Mouse (Mus musculus) lung, postnatal 0 days (tissue): ENCODE data around the gene Sema4g. TPM values are rescaled to one million over a fixed set of nuclear protein-coding genes. Genes with fewer than 3 reads are reported as not detected.

Experiments used
- ATAC-seq: fragments of 200-750 bp; cut with Nextera tagmentation; 2 replicates; pipeline ENCODE4 v1.8.0; 2017; ENCODE audit warnings: moderate library complexity
- DNase-seq: peaks from one replicate; pipeline ENCODE4 v3.0.0-alpha.2; 2016; ENCODE audit warnings: low spot score
- H3K27ac ChIP-seq: fragments of 300-500 bp; sonication (generic); 2 replicates; pipeline ENCODE4 v1.5.1; 2014; ENCODE audit warnings: antibody characterized with exemption, mild to moderate bottlenecking, low read length, mixed read lengths
- H3K27me3 ChIP-seq: fragments of 300-500 bp; sonication (generic); replicated peaks from 2 replicates; pipeline ENCODE4 v1.6.1; 2014; ENCODE audit warnings: low read length, mixed read lengths; ENCODE audit not compliant: insufficient read depth
- H3K36me3 ChIP-seq: fragments of 300-500 bp; sonication (generic); 2 replicates; pipeline ENCODE4 v1.6.1; 2014; ENCODE audit warnings: low read length, mixed read lengths; ENCODE audit not compliant: insufficient read depth
- H3K4me1 ChIP-seq: fragments of 300-500 bp; sonication (generic); 2 replicates; pipeline ENCODE4 v1.6.1; 2014; ENCODE audit warnings: antibody characterized with exemption, low read depth, low read length, mixed read lengths; ENCODE audit not compliant: insufficient read depth
- H3K4me2 ChIP-seq: fragments of 300-500 bp; sonication (generic); replicated peaks from 2 replicates; pipeline ENCODE4 v1.6.1; 2014; ENCODE audit warnings: low read depth, mild to moderate bottlenecking, low read length, moderate library complexity, mixed read lengths
- H3K4me3 ChIP-seq: fragments of 300-500 bp; sonication (generic); 2 replicates; pipeline ENCODE4 v1.5.1; 2014; ENCODE audit warnings: low read depth, low read length
- H3K9ac ChIP-seq: fragments of 300-500 bp; sonication (generic); replicated peaks from 2 replicates; pipeline ENCODE4 v1.6.1; 2014; ENCODE audit warnings: low read depth, mild to moderate bottlenecking
- H3K9me3 ChIP-seq: fragments of 300-500 bp; sonication (generic); 2 replicates; pipeline ENCODE4 v1.6.1; 2016; ENCODE audit warnings: low read length, mixed read lengths
- CTCF ChIP-seq: IDR thresholded peaks from 2 replicates; pipeline ENCODE4 v1.5.1; 2016; ENCODE audit warnings: antibody characterized with exemption, mild to moderate bottlenecking
- EP300 ChIP-seq: IDR thresholded peaks from 2 replicates; pipeline ENCODE4 v1.6.1; 2016; ENCODE audit warnings: antibody characterized with exemption, mild to moderate bottlenecking, control low read depth
- WGBS: fragments of 180-500 bp; shearing (Covaris S2); extraction: QIAGEN DNeasy Blood & Tissue Kit; methylation state at CpG from one replicate; pipeline ENCODE4 v1.1.7; 2014; 5-methylcytosine and 5-hydroxymethylcytosine counted together
- polyA plus RNA-seq: library from polyadenylated mRNA; unstranded; fragments of >200 nt; fragmentation: Nextera tagmentation; extraction: Ambion mirVana; gene quantifications from 2 replicates; pipeline ENCODE4 v1.2.1, GENCODE M21; 2015

Sema4g gene
- polyA plus RNA-seq, 1 experiment from 2014 or later, result 0.47 TPM

DNA sequence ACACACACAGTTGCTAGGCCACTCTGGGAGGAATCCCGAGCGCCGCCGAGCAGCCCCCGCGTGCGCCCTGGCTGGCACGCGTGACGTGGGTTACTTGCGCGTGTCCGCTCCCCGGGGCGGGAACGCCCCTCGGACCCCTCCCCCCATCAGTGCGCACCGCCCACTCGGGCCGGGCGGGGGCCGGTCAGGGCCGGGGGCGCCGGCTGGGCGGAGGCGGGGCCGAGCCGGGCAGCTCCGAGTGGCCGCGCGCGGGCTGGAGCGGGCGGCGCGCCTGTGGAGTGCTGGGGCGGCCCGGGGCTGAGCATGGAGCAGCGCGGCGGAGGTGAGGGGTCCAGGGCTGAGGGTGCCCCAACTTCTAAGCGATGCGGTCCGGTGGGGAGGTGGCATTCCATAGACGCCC, 29.0 kb downstream of the Sema4g start:
- peak; percentile 89 for DNase-seq
- H3K4me1 ChIP-seq, result peaks cover 26% of the 10 kb centered on the region

DNA sequence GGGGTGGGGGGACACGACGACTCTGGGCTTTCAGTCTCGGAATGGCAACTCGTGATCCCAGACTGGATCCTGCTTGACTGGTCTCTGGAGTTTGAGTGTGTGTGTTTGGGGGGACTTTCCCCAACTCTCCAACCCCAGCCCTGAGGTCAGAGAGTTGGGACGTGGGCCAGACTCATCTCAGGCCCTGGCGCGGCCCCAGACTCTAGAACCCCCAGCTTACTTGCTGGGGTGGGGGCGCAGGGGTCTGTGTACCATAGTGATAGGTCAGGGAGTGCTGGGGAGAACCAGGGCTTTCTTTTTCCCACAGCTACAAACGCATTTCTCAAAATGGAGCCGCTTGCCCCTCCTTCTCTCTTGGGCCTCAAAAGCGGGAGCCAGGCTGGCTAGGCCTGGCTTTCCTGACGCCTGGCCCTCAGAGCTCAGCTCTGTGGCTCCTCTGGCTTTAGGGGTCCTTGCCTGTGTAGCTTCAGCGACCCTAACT, 29.5 kb downstream of the Sema4g start:
- Histone ChIP-seq H3K4me3 (peak overlapping the region; percentile 63), H3K36me3 (no peaks in the 10 kb centered on the region; the same call in 1 of the 2 replicates), H3K27ac (peak overlapping the region; percentile 99), H3K9me3 (no peaks in the 10 kb centered on the region), H3K4me1 (peaks cover 26% of the 10 kb centered on the region), H3K27me3 (no peaks in the 10 kb centered on the region), H3K4me2 (peak overlapping the region; percentile 76), H3K9ac (peak overlapping the region; percentile 77)
- 0 out of 2 replicates have a peak, but pooled peaks have one; percentile 4 for ATAC-seq
- no peak for TF ChIP-seq EP300
- no peak for TF ChIP-seq CTCF
- DNase-seq, result peak; percentile 80
- 0% methylated on average over 11 of the region's 13 CpGs for WGBS

More for the DNA sequence above, 29.0 kb downstream of the Sema4g start:
- peak; percentile 70 for ATAC-seq
- Histone ChIP-seq H3K27me3 (no peaks in the 10 kb centered on the region), H3K4me3 (peak overlapping the region; percentile 63), H3K27ac (peak overlapping the region; percentile 99), H3K9me3 (no peaks in the 10 kb centered on the region), H3K4me2 (peak overlapping the region; percentile 76), H3K36me3 (no peaks in the 10 kb centered on the region; the same call in 1 of the 2 replicates), H3K9ac (peak overlapping the region; percentile 77)
- 0% methylated on average over 22 of the region's 48 CpGs for WGBS
- TF ChIP-seq EP300, result no peak
- no peak for TF ChIP-seq CTCF

DNA sequence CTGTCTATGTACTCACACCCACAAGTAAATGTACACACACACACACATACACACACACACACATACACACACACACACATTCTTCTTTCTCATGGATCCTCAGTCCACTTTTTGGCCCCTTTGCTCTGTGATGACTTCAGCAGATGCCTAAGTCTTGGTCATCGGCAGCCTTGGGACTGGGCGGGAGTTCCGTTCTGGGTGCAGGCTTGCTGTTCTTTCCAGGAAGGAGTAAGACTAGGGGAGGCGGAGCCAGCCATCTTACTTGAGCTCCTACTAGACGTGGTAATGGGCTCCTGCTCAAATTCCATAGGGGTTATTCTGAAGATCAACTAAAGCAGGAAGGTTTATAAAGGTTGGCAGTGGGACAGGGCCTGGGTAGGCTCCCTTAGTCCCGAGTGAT, 31.4 kb downstream of the Sema4g start:
- no peak for TF ChIP-seq CTCF
- no peak for TF ChIP-seq EP300
- Histone ChIP-seq H3K27ac (peak overlapping the region; percentile 38; the same call in 1 of the 2 replicates), H3K27me3 (no peaks in the 10 kb centered on the region), H3K4me3 (no peak overlapping the region), H3K4me1 (peaks cover 26% of the 10 kb centered on the region), H3K9me3 (no peaks in the 10 kb centered on the region), H3K4me2 (peak overlapping the region; percentile 31), H3K36me3 (no peaks in the 10 kb centered on the region; the same call in none of the 2 replicates), H3K9ac (0 out of 2 replicates have a peak overlapping the region, but pooled peaks have one; percentile 3)
- no peak for ATAC-seq
- DNase-seq, result peak; percentile 88
- WGBS, result 24% methylated on average over 6 of the region's 6 CpGs

DNA sequence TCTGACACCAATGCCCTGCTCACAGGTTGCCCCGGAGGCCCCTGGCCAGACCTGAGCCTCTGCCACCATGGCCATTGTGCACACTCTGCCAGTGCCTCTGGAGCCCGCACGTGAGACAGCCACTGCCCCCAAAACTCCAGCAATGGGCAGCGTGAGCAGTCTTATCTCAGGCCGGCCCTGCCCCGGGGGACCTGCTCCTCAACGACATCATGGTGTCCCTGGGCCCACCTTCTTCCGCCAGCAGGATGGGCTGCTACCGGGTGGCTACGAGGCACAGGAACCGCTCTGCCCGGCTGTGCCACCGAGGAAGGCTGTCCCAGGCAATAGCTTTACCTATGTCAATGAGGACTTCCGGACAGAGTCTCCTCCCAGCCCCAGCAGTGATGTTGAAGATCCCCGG, 32.5 kb downstream of the Sema4g start:
- Histone ChIP-seq H3K4me2 (0 out of 2 replicates have a peak overlapping the region, but pooled peaks have one; percentile 31), H3K9ac (no peak overlapping the region), H3K4me3 (no peak overlapping the region), H3K36me3 (peaks cover 7% of the 10 kb centered on the region), H3K4me1 (peaks cover 21% of the 10 kb centered on the region), H3K9me3 (no peaks in the 10 kb centered on the region), H3K27ac (no peak overlapping the region), H3K27me3 (no peaks in the 10 kb centered on the region)
- 86% methylated on average over 15 of the region's 15 CpGs for WGBS
- DNase-seq (no peak), ATAC-seq (no peak)
- TF ChIP-seq EP300 (no peak), CTCF (no peak)

DNA sequence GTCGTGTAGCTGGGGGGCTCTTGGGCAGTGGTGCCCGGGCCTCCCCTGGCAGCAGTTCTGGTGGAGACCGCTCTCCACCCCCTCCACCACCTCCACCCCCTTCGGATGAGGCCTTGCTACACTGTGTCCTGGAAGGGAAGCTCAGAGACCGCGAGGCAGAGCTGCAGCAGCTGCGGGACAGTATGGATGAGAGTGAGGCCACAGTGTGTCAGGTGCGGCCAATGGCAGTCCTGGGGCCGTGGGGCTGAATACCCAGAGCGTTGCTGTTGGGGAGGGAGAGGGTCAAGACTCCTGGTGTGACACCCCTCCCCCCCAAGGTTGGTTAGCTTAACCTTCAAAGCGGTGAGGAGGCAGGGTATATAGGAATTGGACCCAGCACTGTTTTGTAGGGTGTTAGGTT, 35.1 kb downstream of the Sema4g start:
- Histone ChIP-seq H3K27ac (no peak overlapping the region), H3K27me3 (no peaks in the 10 kb centered on the region), H3K4me3 (no peak overlapping the region), H3K4me1 (peaks cover 17% of the 10 kb centered on the region), H3K9me3 (no peaks in the 10 kb centered on the region), H3K36me3 (peaks cover 10% of the 10 kb centered on the region), H3K9ac (no peak overlapping the region), H3K4me2 (no peak overlapping the region)
- 82% methylated on average over 11 of the region's 11 CpGs for WGBS
- DNase-seq (no peak), ATAC-seq (no peak)
- TF ChIP-seq CTCF, result no peak
- TF ChIP-seq EP300, result no peak

DNA sequence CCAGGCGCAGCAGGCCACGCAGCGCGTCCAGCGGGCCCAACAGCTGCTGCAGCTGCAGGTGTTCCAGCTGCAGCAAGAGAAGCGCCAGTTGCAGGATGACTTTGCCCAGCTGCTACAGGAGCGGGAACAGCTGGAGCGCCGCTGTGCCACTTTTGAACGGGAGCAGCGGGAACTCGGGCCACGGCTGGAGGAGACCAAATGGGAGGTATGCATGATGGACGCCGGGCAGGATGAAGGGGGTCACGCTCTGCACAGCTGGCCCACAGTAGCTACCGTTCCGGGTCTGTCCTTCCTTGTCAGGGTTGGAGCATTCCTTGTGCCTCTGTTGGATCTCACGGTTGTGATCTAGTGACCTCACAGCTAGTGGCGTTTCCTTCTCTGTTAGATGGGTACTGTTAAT, 35.9 kb downstream of the Sema4g start:
- TF ChIP-seq CTCF (no peak), EP300 (no peak)
- no peak for ATAC-seq
- DNase-seq, result no peak
- peaks cover 10% of the 10 kb centered on the region for H3K36me3 ChIP-seq
- no peak overlapping the region for H3K27ac ChIP-seq
- H3K4me1 ChIP-seq, result peaks cover 13% of the 10 kb centered on the region
- no peaks in the 10 kb centered on the region for H3K9me3 ChIP-seq
- no peak overlapping the region for H3K4me3 ChIP-seq
- H3K27me3 ChIP-seq, result no peaks in the 10 kb centered on the region
- H3K4me2 ChIP-seq, result no peak overlapping the region
- no peak overlapping the region for H3K9ac ChIP-seq
- 79% methylated on average over 19 of the region's 20 CpGs for WGBS
